Mouse (Mus musculus) heart, adult 9 months (tissue): ENCODE measurements at regions not wholly inside any gene's neighbourhood (a gene's known extent, or its start where the extent isn't known, plus 50 kb on each side); places are given as distances from the start of the nearest gene placed in this dataset.

ENCODE experiments used
- DNase-seq, 2 experiments: peaks; one replicate each; pipeline ENCODE4 v3.0.0; 2022; ENCODE audit warnings: low spot score in 2 of 2

- DNase-seq: peak; percentile 39 to 47
These were observed 74.0 kb downstream of the Adamts15 start for GRCm38 (mm10) chr9:30848249-30848648.

GRCm38 (mm10) chr9:30845609-30846290, 76.5 kb downstream of the Adamts15 start:
- peak; percentile 46 to 47 for DNase-seq

GRCm38 (mm10) chr9:30844079-30844563, 78.1 kb downstream of the Adamts15 start:
- peak; percentile 87 to 92 for DNase-seq

- DNase-seq: no peak
These were observed 87.3 kb downstream of the Adamts15 start for GRCm38 (mm10) chr9:30834908-30835307.

- no peak for DNase-seq
These were observed 87.7 kb downstream of the Adamts15 start for GRCm38 (mm10) chr9:30834565-30834905.

GRCm38 (mm10) chr9:30833836-30834564, 88.3 kb downstream of the Adamts15 start:
- DNase-seq: no peak

- peak; percentile 27 to 31 for DNase-seq
These were observed 92.9 kb downstream of the Adamts15 start for GRCm38 (mm10) chr9:30829158-30829870.

- DNase-seq: no peak
These were observed 94.5 kb downstream of the Adamts15 start for GRCm38 (mm10) chr9:30827780-30828179.

- no peak for DNase-seq
These were observed 98.1 kb downstream of the Adamts15 start for GRCm38 (mm10) chr9:30824056-30824625.

GRCm38 (mm10) chr9:30820806-30821375, 101.4 kb downstream of the Adamts15 start:
- DNase-seq: no peak

GRCm38 (mm10) chr9:30813246-30813645, 109.0 kb downstream of the Adamts15 start:
- peak; percentile 45 to 52 for DNase-seq

- no peak for DNase-seq
These were observed 111.4 kb downstream of the Adamts15 start for GRCm38 (mm10) chr9:30810843-30811242.

GRCm38 (mm10) chr9:30810290-30810689, 112.0 kb downstream of the Adamts15 start:
- DNase-seq: no peak

- DNase-seq: no peak
These were observed 113.3 kb downstream of the Adamts15 start for GRCm38 (mm10) chr9:30808863-30809491.

- no peak for DNase-seq
These were observed 118.3 kb downstream of the Adamts15 start for GRCm38 (mm10) chr9:30803755-30804532.

GRCm38 (mm10) chr9:30802826-30803225, 119.4 kb downstream of the Adamts15 start:
- DNase-seq: no peak

- DNase-seq: no peak
These were observed 127.4 kb downstream of the Adamts15 start for GRCm38 (mm10) chr9:30794701-30795407.

GRCm38 (mm10) chr9:30781221-30781620, 141.0 kb downstream of the Adamts15 start:
- DNase-seq: peak; percentile 47 to 60

GRCm38 (mm10) chr9:30777816-30778215, 144.4 kb downstream of the Adamts15 start:
- no peak for DNase-seq

- no peak for DNase-seq
These were observed 147.1 kb downstream of the Adamts15 start for GRCm38 (mm10) chr9:30775161-30775560.
